Mouse (Mus musculus): Measurements from ENCODE around the gene Mink1. TPM values are rescaled to one million over a fixed set of nuclear protein-coding genes. Genes with fewer than 3 reads are reported as not detected.
A peak's percentile ranks its signal among the peaks of the same experiment; 100 is the strongest.
"Not testable (repeated sequence)": the region's sequence is repeated elsewhere in the genome, so short reads cannot be mapped to it uniquely, and the experiment has no call there.

Mink1 gene
- polyA plus RNA-seq, 1 experiment from 2014 or later: 9.3 TPM

DNA sequence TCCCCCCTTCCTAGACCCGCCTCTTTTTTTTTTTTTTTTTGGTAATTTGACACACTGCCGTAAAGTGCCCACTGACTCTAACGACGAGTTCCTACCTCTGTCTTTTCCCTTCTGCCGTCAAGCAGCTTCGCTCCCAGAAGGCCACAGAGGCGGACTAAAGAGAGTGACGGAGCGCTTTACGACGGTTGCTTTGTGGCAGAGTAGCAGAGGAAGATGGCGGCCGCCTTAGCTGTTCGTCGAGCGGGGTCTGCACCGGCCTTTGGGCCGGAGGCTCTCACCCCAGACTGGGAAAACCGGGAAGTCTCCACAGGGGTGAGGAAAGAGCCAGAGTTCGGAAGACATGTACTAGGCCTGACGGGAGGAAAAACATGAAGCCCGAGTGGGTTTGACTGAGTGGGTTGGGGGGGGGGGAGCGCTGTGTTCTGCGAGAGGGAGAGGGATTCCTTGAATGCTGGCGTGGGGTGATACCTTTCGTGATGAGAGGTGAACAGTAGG is 37.5 kb upstream of the Mink1 start, which contains the start of gene Psmb6:
Psmb6 (plus strand) TSS at position 184 of the 495 bp plus-strand sequence.
- Histone ChIP-seq H3K36me3 (ENCODE audit: control insufficient read depth, insufficient read depth, low read length) (0 out of 2 replicates have a peak, but pooled peaks cover 4% of the 10 kb centered on the region), H3K4me1 (ENCODE audit: control insufficient read depth, insufficient read depth, low read length) (peaks cover 13% of the 10 kb centered on the region), H3K4me2 (ENCODE audit: low read depth, low read length) (peak within 1 kb of the TSS; percentile 64), H3K4me3 (ENCODE audit: low read length) (peak within 1 kb of the TSS; percentile 73), H3K9ac (ENCODE audit: low read depth, low read length) (peak within 1 kb of the TSS; percentile 82), H3K27ac (ENCODE audit: low read length) (peak within 1 kb of the TSS; percentile 19; the same call in 1 of the 2 replicates), H3K27me3 (replicated peaks; ENCODE audit: control insufficient read depth, insufficient read depth, low read length) (no peaks in the 10 kb centered on the region), H3K9me3 (ENCODE audit: control insufficient read depth, low read length) (no peaks in the 10 kb centered on the region)
- peak; percentile 92 for ATAC-seq
- WGBS: under 1% methylated on average over 25 of the region's 26 CpGs

- Histone ChIP-seq H3K4me1 (ENCODE audit: control insufficient read depth, insufficient read depth, low read length) (peaks cover 8% of the 10 kb centered on the region), H3K27me3 (replicated peaks; ENCODE audit: control insufficient read depth, insufficient read depth, low read length) (no peaks in the 10 kb centered on the region), H3K27ac (ENCODE audit: low read length) (peak overlapping the region; percentile 19; the same call in 1 of the 2 replicates), H3K4me2 (ENCODE audit: low read depth, low read length) (peak overlapping the region; percentile 64), H3K9ac (ENCODE audit: low read depth, low read length) (peak overlapping the region; percentile 82), H3K4me3 (ENCODE audit: low read length) (peak overlapping the region; percentile 73), H3K9me3 (ENCODE audit: control insufficient read depth, low read length) (no peaks in the 10 kb centered on the region), H3K36me3 (ENCODE audit: control insufficient read depth, insufficient read depth, low read length) (0 out of 2 replicates have a peak, but pooled peaks cover 4% of the 10 kb centered on the region)
- ATAC-seq: peak; percentile 34
- WGBS: 2% methylated on average over 12 of the region's 12 CpGs
Measured at GRCm38 (mm10) chr11:70525726-70526125, 37.0 kb upstream of the Mink1 start.

GRCm38 (mm10) chr11:70526211-70526610 is 36.5 kb upstream of the Mink1 start:
- no peak for ATAC-seq
- H3K9me3 ChIP-seq (ENCODE audit: control insufficient read depth, low read length): no peaks in the 10 kb centered on the region
- WGBS: 85% methylated on average over 12 of the region's 12 CpGs
- peak overlapping the region; percentile 82 for H3K9ac ChIP-seq (ENCODE audit: low read depth, low read length)
- no peak overlapping the region for H3K27ac ChIP-seq (ENCODE audit: low read length)
- no peaks in the 10 kb centered on the region for H3K27me3 ChIP-seq (replicated peaks; ENCODE audit: control insufficient read depth, insufficient read depth, low read length)
- H3K4me1 ChIP-seq (ENCODE audit: control insufficient read depth, insufficient read depth, low read length): peaks cover 7% of the 10 kb centered on the region
- peak overlapping the region; percentile 64 for H3K4me2 ChIP-seq (ENCODE audit: low read depth, low read length)
- peak overlapping the region; percentile 73 for H3K4me3 ChIP-seq (ENCODE audit: low read length)
- H3K36me3 ChIP-seq (ENCODE audit: control insufficient read depth, insufficient read depth, low read length): 0 out of 2 replicates have a peak, but pooled peaks cover 4% of the 10 kb centered on the region

DNA sequence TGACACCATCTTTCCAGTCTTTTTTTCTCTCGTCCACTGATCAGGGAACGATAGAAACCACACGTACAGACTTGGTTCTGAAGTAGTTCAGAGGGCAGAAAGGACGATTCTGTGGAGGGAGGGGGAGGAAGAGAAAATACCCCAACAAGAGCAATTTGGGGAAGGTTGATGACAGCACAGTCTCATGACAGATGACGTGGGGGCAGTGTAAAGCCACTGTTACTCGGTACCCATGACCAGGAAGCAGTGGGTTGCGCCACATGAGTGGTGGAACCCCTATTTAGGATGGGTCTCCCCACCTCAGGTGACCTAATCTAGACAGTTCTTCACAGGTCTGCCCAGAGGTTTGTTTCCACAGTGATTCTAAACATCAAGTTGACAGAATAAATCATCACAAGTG is 34.1 kb upstream of the Mink1 start:
- ATAC-seq: no peak
- no peak overlapping the region for H3K9ac ChIP-seq (ENCODE audit: low read depth, low read length)
- peaks cover 7% of the 10 kb centered on the region for H3K4me1 ChIP-seq (ENCODE audit: control insufficient read depth, insufficient read depth, low read length)
- WGBS: 82% methylated on average over 7 of the region's 7 CpGs
- H3K4me2 ChIP-seq (ENCODE audit: low read depth, low read length): no peak overlapping the region
- no peaks in the 10 kb centered on the region for H3K27me3 ChIP-seq (replicated peaks; ENCODE audit: control insufficient read depth, insufficient read depth, low read length)
- no peaks in the 10 kb centered on the region for H3K9me3 ChIP-seq (ENCODE audit: control insufficient read depth, low read length)
- H3K27ac ChIP-seq (ENCODE audit: low read length): no peak overlapping the region
- no peak overlapping the region for H3K4me3 ChIP-seq (ENCODE audit: low read length)
- H3K36me3 ChIP-seq (ENCODE audit: control insufficient read depth, insufficient read depth, low read length): 0 out of 2 replicates have a peak, but pooled peaks cover 4% of the 10 kb centered on the region

DNA sequence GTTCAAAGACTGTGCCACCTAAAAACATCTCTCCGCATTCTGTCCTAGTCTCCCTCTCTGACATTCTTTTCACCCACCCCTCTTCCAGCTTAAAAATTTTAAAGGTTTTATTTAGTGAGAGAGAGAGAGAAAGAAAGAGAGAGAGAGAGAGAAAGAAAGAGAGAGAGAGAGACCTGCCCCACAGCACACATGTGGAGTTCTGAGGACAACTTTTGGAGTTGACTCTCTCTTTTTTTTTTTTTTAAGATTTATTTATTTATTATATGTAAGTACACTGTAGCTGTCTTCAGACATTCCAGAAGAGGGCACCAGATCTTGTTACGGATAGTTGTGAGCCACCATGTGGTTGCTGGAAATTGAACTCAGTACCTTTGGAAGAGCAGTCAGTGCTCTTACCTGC is 31.6 kb upstream of the Mink1 start:
- not testable (repeated sequence) for H3K4me1 ChIP-seq (ENCODE audit: control insufficient read depth, insufficient read depth, low read length); H3K4me2 ChIP-seq (ENCODE audit: low read depth, low read length); H3K9me3 ChIP-seq (ENCODE audit: control insufficient read depth, low read length); H3K27me3 ChIP-seq (replicated peaks; ENCODE audit: control insufficient read depth, insufficient read depth, low read length); H3K36me3 ChIP-seq (ENCODE audit: control insufficient read depth, insufficient read depth, low read length); H3K27ac ChIP-seq (ENCODE audit: low read length); ATAC-seq; H3K4me3 ChIP-seq (ENCODE audit: low read length); H3K9ac ChIP-seq (ENCODE audit: low read depth, low read length)
- 76% methylated on average over 2 of the region's 2 CpGs for WGBS

GRCm38 (mm10) chr11:70532839-70533238 is 29.8 kb upstream of the Mink1 start, which contains the start of gene Gm40193:
Gene Gm40193 (minus strand): TSS chr11:70532939.
- Histone ChIP-seq H3K9me3 (ENCODE audit: control insufficient read depth, low read length) (no peaks in the 10 kb centered on the region), H3K36me3 (ENCODE audit: control insufficient read depth, insufficient read depth, low read length) (0 out of 2 replicates have a peak, but pooled peaks cover 4% of the 10 kb centered on the region), H3K4me3 (ENCODE audit: low read length) (no peak within 1 kb of the TSS), H3K9ac (ENCODE audit: low read depth, low read length) (no peak within 1 kb of the TSS), H3K4me2 (ENCODE audit: low read depth, low read length) (no peak within 1 kb of the TSS), H3K4me1 (ENCODE audit: control insufficient read depth, insufficient read depth, low read length) (no peaks in the 10 kb centered on the region), H3K27me3 (replicated peaks; ENCODE audit: control insufficient read depth, insufficient read depth, low read length) (no peaks in the 10 kb centered on the region), H3K27ac (ENCODE audit: low read length) (no peak within 1 kb of the TSS)
- ATAC-seq: no peak
- 83% methylated on average over 6 of the region's 6 CpGs for WGBS

GRCm38 (mm10) chr11:70539423-70539822 is 23.3 kb upstream of the Mink1 start:
- Histone ChIP-seq H3K36me3 (ENCODE audit: control insufficient read depth, insufficient read depth, low read length) (no peaks in the 10 kb centered on the region), H3K4me3 (ENCODE audit: low read length) (peak overlapping the region; percentile 75), H3K27ac (ENCODE audit: low read length) (peak overlapping the region; percentile 87; the same call in 1 of the 2 replicates), H3K4me1 (ENCODE audit: control insufficient read depth, insufficient read depth, low read length) (peaks cover 8% of the 10 kb centered on the region), H3K9ac (ENCODE audit: low read depth, low read length) (peak overlapping the region; percentile 81), H3K4me2 (ENCODE audit: low read depth, low read length) (peak overlapping the region; percentile 83), H3K9me3 (ENCODE audit: control insufficient read depth, low read length) (no peaks in the 10 kb centered on the region), H3K27me3 (replicated peaks; ENCODE audit: control insufficient read depth, insufficient read depth, low read length) (no peaks in the 10 kb centered on the region)
- no peak; the same call in 1 of the 2 replicates for ATAC-seq
- WGBS: 9% methylated on average over 9 of the region's 9 CpGs

- ATAC-seq: peak; percentile 99
- Histone ChIP-seq H3K27ac (ENCODE audit: low read length) (peak within 1 kb of the TSS; percentile 87), H3K4me3 (ENCODE audit: low read length) (peak within 1 kb of the TSS; percentile 75), H3K27me3 (replicated peaks; ENCODE audit: control insufficient read depth, insufficient read depth, low read length) (no peaks in the 10 kb centered on the region), H3K9ac (ENCODE audit: low read depth, low read length) (peak within 1 kb of the TSS; percentile 81), H3K4me2 (ENCODE audit: low read depth, low read length) (peak within 1 kb of the TSS; percentile 83), H3K36me3 (ENCODE audit: control insufficient read depth, insufficient read depth, low read length) (no peaks in the 10 kb centered on the region), H3K9me3 (ENCODE audit: control insufficient read depth, low read length) (no peaks in the 10 kb centered on the region), H3K4me1 (ENCODE audit: control insufficient read depth, insufficient read depth, low read length) (peaks cover 8% of the 10 kb centered on the region)
- WGBS: under 1% methylated on average over 50 of the region's 65 CpGs
Measured at GRCm38 (mm10) chr11:70539877-70540587, 22.6 kb upstream of the Mink1 start, which contains the start of gene Pld2. Gene Pld2 (plus strand): TSS chr11:70540064.

DNA sequence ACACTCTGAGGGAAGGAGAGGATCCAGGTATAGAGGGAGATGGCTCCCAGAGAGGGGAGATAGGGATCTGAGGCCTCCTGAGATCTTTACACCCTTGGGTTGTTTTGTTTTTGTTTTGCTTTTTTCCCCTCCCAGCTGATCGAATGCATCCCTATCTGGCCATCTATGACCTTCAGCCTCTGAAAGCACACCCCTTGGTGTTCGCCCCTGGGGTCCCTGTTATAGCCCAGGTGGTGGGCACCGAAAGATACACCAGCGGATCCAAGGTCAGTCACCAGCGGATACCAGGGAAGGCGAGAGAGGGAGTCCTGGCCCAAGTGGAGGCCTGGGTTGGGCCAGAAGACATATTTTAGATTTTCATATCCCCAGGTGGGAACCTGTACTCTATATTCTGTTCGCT is 21.8 kb upstream of the Mink1 start:
- Histone ChIP-seq H3K9me3 (ENCODE audit: control insufficient read depth, low read length) (no peaks in the 10 kb centered on the region), H3K27me3 (replicated peaks; ENCODE audit: control insufficient read depth, insufficient read depth, low read length) (no peaks in the 10 kb centered on the region), H3K36me3 (ENCODE audit: control insufficient read depth, insufficient read depth, low read length) (no peaks in the 10 kb centered on the region), H3K4me1 (ENCODE audit: control insufficient read depth, insufficient read depth, low read length) (peaks cover 8% of the 10 kb centered on the region), H3K9ac (ENCODE audit: low read depth, low read length) (peak overlapping the region; percentile 81; the same call in 1 of the 2 replicates), H3K27ac (ENCODE audit: low read length) (no peak overlapping the region), H3K4me3 (ENCODE audit: low read length) (peak overlapping the region; percentile 75), H3K4me2 (ENCODE audit: low read depth, low read length) (peak overlapping the region; percentile 83)
- ATAC-seq: no peak
- 81% methylated on average over 7 of the region's 7 CpGs for WGBS

All from intestine, embryonic 16.5 days (tissue).